Mouse (Mus musculus): ENCODE measurements at regions not wholly inside any gene's neighbourhood (a gene's known extent, or its start where the extent isn't known, plus 50 kb on each side); places are given as distances from the start of the nearest gene placed in this dataset.

DNA sequence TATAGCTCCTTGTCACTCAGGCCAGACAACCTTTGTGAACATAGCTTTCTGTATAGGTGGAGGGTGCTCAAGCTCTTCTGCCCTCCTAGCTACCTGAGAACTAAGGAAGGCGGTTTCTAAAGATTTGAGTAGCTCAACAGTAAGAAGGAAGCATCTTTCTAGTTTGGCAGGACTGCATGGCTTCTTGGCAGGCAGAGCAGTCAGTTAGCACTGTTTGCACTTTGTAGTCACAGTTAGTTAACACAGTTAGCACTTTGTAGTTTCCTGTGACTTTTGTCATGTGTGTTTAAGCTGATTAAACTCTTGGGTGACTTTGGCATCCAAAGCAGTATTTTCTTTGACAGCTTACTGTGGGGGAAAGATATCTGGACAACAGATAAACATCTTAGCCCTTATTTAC is 219.7 kb downstream of the Zbbx start:
- Histone ChIP-seq H3K36me3 (ENCODE audit: control insufficient read depth, insufficient read depth, low read length) (no peaks in the 10 kb centered on the region), H3K4me3 (ENCODE audit: low read length) (no peak overlapping the region), H3K9ac (ENCODE audit: low read depth, low read length) (no peak overlapping the region), H3K27ac (ENCODE audit: low read depth, low read length) (no peak overlapping the region), H3K4me2 (ENCODE audit: low read length) (no peak overlapping the region), H3K27me3 (replicated peaks; ENCODE audit: control insufficient read depth, insufficient read depth, low read length) (no peaks in the 10 kb centered on the region), H3K4me1 (ENCODE audit: control insufficient read depth, insufficient read depth, low read depth, low read length) (no peaks in the 10 kb centered on the region), H3K9me3 (ENCODE audit: control insufficient read depth, low read length) (no peaks in the 10 kb centered on the region)
- no peak for ATAC-seq
- WGBS, result 78% methylated on average over 1 of the region's 1 CpGs

- Histone ChIP-seq H3K27ac (ENCODE audit: low read depth, low read length) (no peak overlapping the region), H3K4me1 (ENCODE audit: control insufficient read depth, insufficient read depth, low read depth, low read length) (no peaks in the 10 kb centered on the region), H3K4me2 (ENCODE audit: low read length) (no peak overlapping the region), H3K9me3 (ENCODE audit: control insufficient read depth, low read length) (no peaks in the 10 kb centered on the region), H3K36me3 (ENCODE audit: control insufficient read depth, insufficient read depth, low read length) (no peaks in the 10 kb centered on the region), H3K27me3 (replicated peaks; ENCODE audit: control insufficient read depth, insufficient read depth, low read length) (no peaks in the 10 kb centered on the region), H3K9ac (ENCODE audit: low read depth, low read length) (no peak overlapping the region), H3K4me3 (ENCODE audit: low read length) (no peak overlapping the region)
- ATAC-seq, result peak; percentile 77
- 54% methylated on average over 2 of the region's 2 CpGs for WGBS
Measured at GRCm38 (mm10) chr3:74921210-74921609, 243.6 kb downstream of the Zbbx start.

DNA sequence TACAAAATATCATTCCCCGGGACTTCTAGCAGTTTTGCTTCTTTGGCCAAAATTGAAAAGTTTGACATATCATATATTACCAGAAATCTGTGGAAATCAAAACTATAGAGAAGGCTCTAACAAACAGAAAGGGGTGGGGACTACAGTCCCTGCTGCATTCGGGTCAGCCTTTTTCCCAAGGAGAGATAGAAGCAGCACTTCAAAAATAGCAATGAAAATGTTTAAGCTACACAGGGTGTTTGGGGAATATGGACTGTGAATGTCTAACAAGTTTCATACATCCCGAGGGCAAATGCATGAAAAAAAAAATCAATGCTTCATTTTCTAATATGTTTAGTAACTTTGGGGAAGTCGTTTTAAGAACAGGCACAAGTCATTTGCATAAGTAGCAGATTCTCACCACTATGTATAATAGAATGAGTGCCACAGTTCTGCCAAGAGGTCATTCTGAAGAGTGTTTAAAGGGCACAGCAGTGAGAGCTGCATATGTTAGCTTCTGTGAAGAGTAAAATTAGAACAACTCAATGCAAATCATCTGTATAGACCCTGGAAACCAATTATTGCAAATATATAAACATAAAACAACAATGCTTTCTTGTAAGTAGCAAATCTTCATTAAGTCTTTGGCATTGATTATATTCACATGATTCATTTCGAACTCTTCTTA is 244.2 kb downstream of the Zbbx start:
- Histone ChIP-seq H3K4me1 (ENCODE audit: control insufficient read depth, insufficient read depth, low read depth, low read length) (no peaks in the 10 kb centered on the region), H3K27ac (ENCODE audit: low read depth, low read length) (no peak overlapping the region), H3K27me3 (replicated peaks; ENCODE audit: control insufficient read depth, insufficient read depth, low read length) (no peaks in the 10 kb centered on the region), H3K9ac (ENCODE audit: low read depth, low read length) (no peak overlapping the region), H3K36me3 (ENCODE audit: control insufficient read depth, insufficient read depth, low read length) (no peaks in the 10 kb centered on the region), H3K9me3 (ENCODE audit: control insufficient read depth, low read length) (no peaks in the 10 kb centered on the region), H3K4me2 (ENCODE audit: low read length) (no peak overlapping the region), H3K4me3 (ENCODE audit: low read length) (no peak overlapping the region)
- WGBS, result 53% methylated on average over 5 of the region's 5 CpGs
- peak; percentile 61 for ATAC-seq

DNA sequence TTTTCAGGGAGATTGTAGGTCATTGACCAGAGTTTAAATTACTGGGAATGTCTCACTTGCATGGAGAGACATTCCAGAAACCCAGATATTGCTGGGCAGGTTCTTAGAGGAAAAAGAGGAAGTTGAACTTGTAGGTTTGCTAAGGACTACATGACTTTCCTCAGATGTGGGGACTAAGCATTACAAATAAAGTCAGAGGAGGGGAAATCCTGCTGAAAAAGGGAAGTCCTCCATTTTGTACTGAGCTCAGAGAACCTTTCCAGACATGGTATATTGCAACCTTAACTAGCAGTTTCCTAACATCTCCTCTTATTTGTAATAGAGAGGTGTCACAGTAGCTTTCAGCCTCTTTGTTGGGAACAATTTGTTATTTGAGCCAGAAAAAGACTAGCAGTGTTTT is 260.7 kb downstream of the Zbbx start:
- no peak for ATAC-seq
- H3K9ac ChIP-seq (ENCODE audit: low read depth, low read length), result no peak overlapping the region
- no peaks in the 10 kb centered on the region for H3K4me1 ChIP-seq (ENCODE audit: control insufficient read depth, insufficient read depth, low read depth, low read length)
- no peaks in the 10 kb centered on the region for H3K27me3 ChIP-seq (replicated peaks; ENCODE audit: control insufficient read depth, insufficient read depth, low read length)
- H3K4me2 ChIP-seq (ENCODE audit: low read length), result no peak overlapping the region
- no peak overlapping the region for H3K27ac ChIP-seq (ENCODE audit: low read depth, low read length)
- no peaks in the 10 kb centered on the region for H3K36me3 ChIP-seq (ENCODE audit: control insufficient read depth, insufficient read depth, low read length)
- H3K4me3 ChIP-seq (ENCODE audit: low read length), result no peak overlapping the region
- H3K9me3 ChIP-seq (ENCODE audit: control insufficient read depth, low read length), result no peaks in the 10 kb centered on the region

All from hindbrain, embryonic 16.5 days (tissue).